Mouse (Mus musculus): Measurements from ENCODE around the gene S100a3. TPM values are rescaled to one million over a fixed set of nuclear protein-coding genes. Genes with fewer than 3 reads are reported as not detected.

The S100a3 gene
- polyA plus RNA-seq, 1 experiment from 2014 or later, result not detected

DNA sequence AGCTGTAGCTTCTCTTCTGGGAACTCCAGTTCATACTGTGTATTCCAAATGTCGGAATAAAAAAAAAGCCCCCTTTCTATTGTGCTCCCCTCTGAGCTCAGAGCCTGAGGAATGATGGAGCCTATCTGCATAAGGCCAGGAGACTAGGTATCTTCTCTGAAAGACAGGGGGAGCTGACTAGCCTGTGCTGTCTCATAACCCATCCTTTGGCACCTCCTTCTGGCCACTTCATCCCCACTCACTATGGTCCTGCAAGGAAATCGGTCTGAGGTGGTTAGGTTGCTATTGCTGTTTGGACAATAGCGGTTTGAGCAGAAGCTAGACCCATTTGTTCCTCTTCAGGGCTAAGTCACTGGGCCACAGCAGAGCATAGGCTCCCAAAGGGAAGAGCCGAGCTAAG lies 67.4 kb downstream of the S100a3 start:
- peaks cover 9% of the 10 kb centered on the region; the same call in 1 of the 2 replicates for H3K4me1 ChIP-seq (replicated peaks; ENCODE audit: control insufficient read depth, insufficient read depth, low read length)

DNA sequence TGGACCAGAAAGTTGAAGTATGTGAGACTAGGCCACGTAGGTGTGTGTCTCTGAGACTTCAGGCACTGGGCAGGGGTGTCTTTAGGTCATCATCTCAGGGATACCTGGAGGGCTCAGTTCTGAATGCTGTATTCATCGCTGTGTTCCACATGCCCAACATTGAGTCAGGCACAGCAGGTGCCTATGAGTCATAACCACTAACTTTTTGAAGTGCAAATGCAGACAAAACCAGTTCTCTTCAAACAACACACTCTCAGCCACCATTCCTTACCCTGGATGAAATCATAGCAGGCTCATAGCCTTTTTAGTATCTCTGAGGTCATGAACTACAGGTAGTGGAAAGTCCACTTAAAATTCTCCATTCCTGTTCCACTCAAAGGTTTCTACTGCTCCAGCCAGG lies 68.9 kb downstream of the S100a3 start:
- WGBS, result 74% methylated on average over 2 of the region's 2 CpGs
- no peak for ATAC-seq (replicated peaks; ENCODE audit: low FRiP score)
- Histone ChIP-seq H3K9ac (ENCODE audit: low read length) (no peak overlapping the region), H3K27me3 (ENCODE audit: control insufficient read depth, insufficient read depth, low read length) (no peaks in the 10 kb centered on the region), H3K9me3 (ENCODE audit: control insufficient read depth, low read length) (no peaks in the 10 kb centered on the region), H3K27ac (ENCODE audit: low read depth, low read length) (no peak overlapping the region), H3K4me2 (ENCODE audit: low read depth, low read length, severe bottlenecking) (no peak overlapping the region), H3K4me3 (ENCODE audit: low read depth, low read length) (no peak overlapping the region), H3K4me1 (replicated peaks; ENCODE audit: control insufficient read depth, insufficient read depth, low read length) (no peaks in the 10 kb centered on the region; the same call in 1 of the 2 replicates), H3K36me3 (ENCODE audit: control insufficient read depth, insufficient read depth, low read length) (no peaks in the 10 kb centered on the region)
- peak; percentile 26 for DNase-seq (ENCODE audit: low spot score)

More for the DNA sequence above, 67.4 kb downstream of the S100a3 start:
- Histone ChIP-seq H3K9me3 (ENCODE audit: control insufficient read depth, low read length) (no peaks in the 10 kb centered on the region), H3K36me3 (ENCODE audit: control insufficient read depth, insufficient read depth, low read length) (no peaks in the 10 kb centered on the region), H3K4me2 (ENCODE audit: low read depth, low read length, severe bottlenecking) (no peak overlapping the region), H3K9ac (ENCODE audit: low read length) (no peak overlapping the region), H3K27ac (ENCODE audit: low read depth, low read length) (no peak overlapping the region), H3K27me3 (ENCODE audit: control insufficient read depth, insufficient read depth, low read length) (no peaks in the 10 kb centered on the region), H3K4me3 (ENCODE audit: low read depth, low read length) (no peak overlapping the region)
- ATAC-seq (replicated peaks; ENCODE audit: low FRiP score) (no peak), DNase-seq (ENCODE audit: low spot score) (peak; percentile 19)
- 67% methylated on average over 4 of the region's 4 CpGs for WGBS

DNA sequence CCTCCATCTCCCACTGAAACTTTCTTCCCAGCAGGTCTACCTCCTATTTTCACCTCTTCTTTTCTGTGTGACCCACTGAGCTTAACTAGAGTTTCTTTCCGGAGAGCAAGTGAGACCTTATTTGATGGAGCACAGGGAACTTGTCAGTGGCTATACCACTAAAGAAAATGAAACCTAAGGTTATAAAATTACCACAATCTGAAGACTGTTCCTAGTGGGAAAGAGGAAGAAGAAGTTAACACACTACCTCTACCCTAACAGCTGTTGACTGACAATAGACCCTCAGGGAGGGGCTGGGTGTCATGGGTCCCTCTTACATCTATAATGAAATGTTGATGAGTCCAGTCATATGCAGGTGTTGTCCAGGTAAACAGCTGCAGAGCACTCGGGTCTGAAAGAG lies 71.6 kb downstream of the S100a3 start:
- Histone ChIP-seq H3K27ac (ENCODE audit: low read depth, low read length) (no peak overlapping the region), H3K4me2 (ENCODE audit: low read depth, low read length, severe bottlenecking) (no peak overlapping the region), H3K9ac (ENCODE audit: low read length) (no peak overlapping the region), H3K4me1 (replicated peaks; ENCODE audit: control insufficient read depth, insufficient read depth, low read length) (no peaks in the 10 kb centered on the region), H3K4me3 (ENCODE audit: low read depth, low read length) (no peak overlapping the region), H3K27me3 (ENCODE audit: control insufficient read depth, insufficient read depth, low read length) (no peaks in the 10 kb centered on the region), H3K9me3 (ENCODE audit: control insufficient read depth, low read length) (no peaks in the 10 kb centered on the region), H3K36me3 (ENCODE audit: control insufficient read depth, insufficient read depth, low read length) (no peaks in the 10 kb centered on the region)
- ATAC-seq (replicated peaks; ENCODE audit: low FRiP score) (no peak), DNase-seq (ENCODE audit: low spot score) (peak; percentile 6)
- whole genome bisulfite sequencing, result 79% methylated on average over 2 of the region's 2 CpGs

DNA sequence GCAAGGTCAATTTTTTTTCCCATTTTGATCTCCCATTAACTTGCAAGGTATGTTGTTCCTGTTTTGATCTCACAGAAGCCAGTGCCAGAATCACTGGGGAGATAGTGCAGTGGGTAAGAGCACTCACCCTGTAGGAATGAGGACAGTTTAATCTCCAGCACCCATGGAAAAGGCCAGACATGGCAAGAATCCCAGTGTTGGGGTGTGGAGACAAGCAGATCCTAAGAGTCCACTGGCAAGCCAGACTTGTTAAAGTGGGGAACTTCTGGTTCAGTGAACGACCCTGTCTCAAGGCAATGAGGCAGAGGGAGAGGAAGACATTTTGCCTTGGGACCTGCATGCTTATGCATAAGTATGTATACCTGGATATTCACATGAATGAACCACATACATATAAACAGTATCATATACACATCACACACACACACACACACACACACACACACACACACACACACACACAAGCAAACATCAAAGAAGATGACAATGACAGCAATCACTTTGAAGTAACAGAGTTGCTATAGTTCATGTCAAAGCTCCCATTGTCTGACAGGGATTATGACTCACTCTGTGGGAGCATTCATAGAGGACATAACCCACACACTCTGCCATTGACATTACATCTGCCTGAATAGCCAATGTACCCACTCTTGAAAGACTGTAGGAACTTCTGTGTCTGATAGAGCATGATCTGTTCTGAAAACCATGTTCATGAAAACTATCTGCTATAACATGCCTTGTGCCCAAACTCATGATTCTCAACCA lies 78.3 kb downstream of the S100a3 start:
- Histone ChIP-seq H3K27me3 (ENCODE audit: control insufficient read depth, insufficient read depth, low read length) (no peaks in the 10 kb centered on the region), H3K9ac (ENCODE audit: low read length) (no peak overlapping the region), H3K4me3 (ENCODE audit: low read depth, low read length) (no peak overlapping the region), H3K4me1 (replicated peaks; ENCODE audit: control insufficient read depth, insufficient read depth, low read length) (no peaks in the 10 kb centered on the region), H3K4me2 (ENCODE audit: low read depth, low read length, severe bottlenecking) (no peak overlapping the region), H3K36me3 (ENCODE audit: control insufficient read depth, insufficient read depth, low read length) (no peaks in the 10 kb centered on the region), H3K27ac (ENCODE audit: low read depth, low read length) (no peak overlapping the region), H3K9me3 (ENCODE audit: control insufficient read depth, low read length) (no peaks in the 10 kb centered on the region)
- ATAC-seq (replicated peaks; ENCODE audit: low FRiP score), result no peak
- WGBS, result 62% methylated on average over 1 of the region's 1 CpGs
- DNase-seq (ENCODE audit: low spot score), result no peak

DNA sequence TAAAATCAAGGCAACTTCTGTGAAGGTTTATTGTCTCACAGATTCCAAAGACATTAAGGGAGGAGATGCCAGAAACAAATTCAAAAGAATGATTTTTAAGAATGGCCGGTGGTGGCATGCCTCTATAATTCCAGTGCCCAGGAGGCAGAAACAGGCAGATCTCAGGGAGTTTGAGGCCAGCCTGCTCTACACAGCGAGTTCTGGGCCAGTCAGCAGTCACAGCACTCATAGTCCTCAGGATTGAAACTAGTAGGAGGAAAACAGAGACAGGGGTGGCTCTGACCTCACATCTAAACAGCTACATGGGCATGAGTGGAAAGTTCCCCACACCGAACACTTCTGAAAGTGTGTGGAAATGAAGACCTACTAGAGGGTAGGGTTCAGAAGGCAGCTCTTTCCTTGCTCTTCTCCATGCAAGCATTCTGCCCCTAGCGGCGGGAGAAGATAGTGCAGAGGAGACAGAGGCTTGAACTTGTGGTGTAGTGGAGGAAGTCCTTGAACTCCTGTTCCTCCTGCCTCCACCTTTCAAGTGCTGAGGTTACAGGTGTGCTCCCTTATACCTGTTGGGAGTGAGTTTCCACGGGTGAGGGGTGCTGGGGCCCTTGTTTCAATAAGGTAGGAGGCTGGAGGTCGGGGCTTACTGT lies 79.3 kb downstream of the S100a3 start:
- Histone ChIP-seq H3K36me3 (ENCODE audit: control insufficient read depth, insufficient read depth, low read length) (no peaks in the 10 kb centered on the region), H3K9ac (ENCODE audit: low read length) (no peak overlapping the region), H3K27ac (ENCODE audit: low read depth, low read length) (no peak overlapping the region), H3K4me3 (ENCODE audit: low read depth, low read length) (no peak overlapping the region), H3K4me2 (ENCODE audit: low read depth, low read length, severe bottlenecking) (no peak overlapping the region), H3K9me3 (ENCODE audit: control insufficient read depth, low read length) (no peaks in the 10 kb centered on the region), H3K4me1 (replicated peaks; ENCODE audit: control insufficient read depth, insufficient read depth, low read length) (no peaks in the 10 kb centered on the region), H3K27me3 (ENCODE audit: control insufficient read depth, insufficient read depth, low read length) (no peaks in the 10 kb centered on the region)
- 52% methylated on average over 7 of the region's 7 CpGs for WGBS
- ATAC-seq (replicated peaks; ENCODE audit: low FRiP score) (0 out of 2 replicates have a peak, but pooled peaks have one; percentile 21), DNase-seq (ENCODE audit: low spot score) (peak; percentile 70)

DNA sequence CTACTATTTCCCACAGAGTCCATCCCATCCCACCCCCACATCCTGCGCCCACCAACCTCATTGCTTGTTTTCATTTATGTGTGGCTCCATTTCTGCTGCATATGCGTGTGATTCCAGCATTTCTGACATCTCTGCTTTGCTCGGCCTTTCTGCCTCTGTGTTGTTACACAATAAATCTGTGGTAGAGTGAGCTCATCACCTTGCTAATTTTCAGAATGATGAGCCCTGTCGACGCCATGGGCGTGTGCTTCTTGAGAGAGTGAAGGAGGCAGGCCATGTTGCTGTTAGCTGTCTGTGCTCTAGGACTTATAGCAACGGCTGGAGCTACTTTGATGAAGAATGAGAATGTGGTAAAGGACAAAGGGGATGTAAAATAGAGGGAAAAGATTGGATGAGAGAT lies 80.6 kb downstream of the S100a3 start:
- ATAC-seq (replicated peaks; ENCODE audit: low FRiP score) (no peak), DNase-seq (ENCODE audit: low spot score) (no peak)
- Histone ChIP-seq H3K4me1 (replicated peaks; ENCODE audit: control insufficient read depth, insufficient read depth, low read length) (no peaks in the 10 kb centered on the region), H3K36me3 (ENCODE audit: control insufficient read depth, insufficient read depth, low read length) (no peaks in the 10 kb centered on the region), H3K4me2 (ENCODE audit: low read depth, low read length, severe bottlenecking) (no peak overlapping the region), H3K27me3 (ENCODE audit: control insufficient read depth, insufficient read depth, low read length) (no peaks in the 10 kb centered on the region), H3K9ac (ENCODE audit: low read length) (no peak overlapping the region), H3K4me3 (ENCODE audit: low read depth, low read length) (no peak overlapping the region), H3K9me3 (ENCODE audit: control insufficient read depth, low read length) (no peaks in the 10 kb centered on the region), H3K27ac (ENCODE audit: low read depth, low read length) (no peak overlapping the region)
- WGBS, result 87% methylated on average over 7 of the region's 7 CpGs

DNA sequence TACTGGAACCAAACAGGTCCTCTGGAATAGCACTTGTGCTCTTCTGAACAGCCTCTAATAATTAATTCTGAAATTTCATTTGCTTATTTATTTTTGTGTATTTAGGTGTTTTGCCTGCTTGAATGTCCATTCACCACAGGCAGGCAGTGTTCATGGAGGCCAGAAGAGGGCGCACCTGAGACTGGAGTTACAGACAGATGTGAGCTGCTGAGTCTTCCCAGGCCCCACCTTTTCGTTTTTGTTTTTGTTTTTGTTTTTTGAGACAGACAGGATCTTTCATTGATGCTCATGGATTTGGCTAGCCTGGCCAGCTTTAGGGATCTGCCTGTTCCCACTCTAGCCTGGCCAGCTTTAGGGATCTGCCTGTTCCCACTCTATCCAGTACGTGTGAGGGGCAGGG lies 83.8 kb downstream of the S100a3 start:
- no peak overlapping the region for H3K4me2 ChIP-seq (ENCODE audit: low read depth, low read length, severe bottlenecking)
- no peak overlapping the region for H3K9ac ChIP-seq (ENCODE audit: low read length)
- WGBS, result 56% methylated on average over 3 of the region's 3 CpGs
- ATAC-seq (replicated peaks; ENCODE audit: low FRiP score), result no peak
- H3K9me3 ChIP-seq (ENCODE audit: control insufficient read depth, low read length), result no peaks in the 10 kb centered on the region
- H3K4me3 ChIP-seq (ENCODE audit: low read depth, low read length), result no peak overlapping the region
- H3K27ac ChIP-seq (ENCODE audit: low read depth, low read length), result no peak overlapping the region
- no peaks in the 10 kb centered on the region for H3K36me3 ChIP-seq (ENCODE audit: control insufficient read depth, insufficient read depth, low read length)
- H3K4me1 ChIP-seq (replicated peaks; ENCODE audit: control insufficient read depth, insufficient read depth, low read length), result no peaks in the 10 kb centered on the region
- no peaks in the 10 kb centered on the region for H3K27me3 ChIP-seq (ENCODE audit: control insufficient read depth, insufficient read depth, low read length)
- peak; percentile 59 for DNase-seq (ENCODE audit: low spot score)

DNA sequence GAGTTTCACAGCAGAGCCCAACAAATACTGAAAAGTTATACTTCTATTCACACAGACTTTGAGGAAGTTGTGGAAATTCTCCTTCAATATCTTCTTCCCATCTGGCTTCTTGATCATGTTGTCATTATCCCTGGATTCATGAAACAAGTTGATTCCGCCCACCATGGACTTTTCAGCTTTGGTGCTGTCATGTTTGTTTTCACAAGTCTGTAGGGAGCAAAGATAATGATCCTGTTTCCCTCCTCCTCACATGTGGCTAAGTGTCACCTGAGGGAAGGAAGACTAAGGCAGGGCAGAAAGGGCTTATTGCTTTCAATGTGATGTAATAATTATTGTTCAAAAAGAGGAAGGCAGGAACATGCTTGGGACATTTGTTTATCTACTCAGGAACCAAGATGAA lies 86.9 kb downstream of the S100a3 start:
- Histone ChIP-seq H3K4me2 (ENCODE audit: low read depth, low read length, severe bottlenecking) (no peak overlapping the region), H3K4me1 (replicated peaks; ENCODE audit: control insufficient read depth, insufficient read depth, low read length) (no peaks in the 10 kb centered on the region), H3K27me3 (ENCODE audit: control insufficient read depth, insufficient read depth, low read length) (no peaks in the 10 kb centered on the region), H3K36me3 (ENCODE audit: control insufficient read depth, insufficient read depth, low read length) (no peaks in the 10 kb centered on the region), H3K9ac (ENCODE audit: low read length) (no peak overlapping the region), H3K4me3 (ENCODE audit: low read depth, low read length) (no peak overlapping the region), H3K27ac (ENCODE audit: low read depth, low read length) (no peak overlapping the region), H3K9me3 (ENCODE audit: control insufficient read depth, low read length) (no peaks in the 10 kb centered on the region)
- DNase-seq (ENCODE audit: low spot score) (no peak), ATAC-seq (replicated peaks; ENCODE audit: low FRiP score) (no peak)
- WGBS, result 92% methylated on average over 1 of the region's 1 CpGs

DNA sequence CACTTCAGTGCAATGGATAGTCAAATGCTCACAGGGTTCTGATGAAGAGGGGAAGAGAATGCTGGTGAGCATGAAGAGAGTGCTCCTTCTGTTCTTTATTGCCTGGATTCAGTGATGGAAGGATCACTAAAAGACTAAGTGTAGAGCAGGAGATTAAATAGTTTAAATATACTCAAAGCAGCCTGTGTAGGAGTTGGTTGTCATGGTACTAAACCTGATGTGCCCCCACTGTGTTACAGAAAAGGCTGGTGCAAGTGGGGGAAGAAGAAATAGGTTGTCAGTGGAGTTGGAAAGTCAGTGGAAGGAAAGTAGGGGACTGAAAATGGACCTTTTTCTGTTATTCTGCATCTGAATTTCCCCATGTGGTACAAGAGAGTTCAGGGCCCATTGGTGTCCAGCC lies 88.6 kb downstream of the S100a3 start:
- no peak for DNase-seq (ENCODE audit: low spot score)
- H3K27me3 ChIP-seq (ENCODE audit: control insufficient read depth, insufficient read depth, low read length), result no peaks in the 10 kb centered on the region
- H3K27ac ChIP-seq (ENCODE audit: low read depth, low read length), result no peak overlapping the region
- no peaks in the 10 kb centered on the region for H3K36me3 ChIP-seq (ENCODE audit: control insufficient read depth, insufficient read depth, low read length)
- no peak overlapping the region for H3K4me2 ChIP-seq (ENCODE audit: low read depth, low read length, severe bottlenecking)
- H3K4me3 ChIP-seq (ENCODE audit: low read depth, low read length), result no peak overlapping the region
- no peaks in the 10 kb centered on the region for H3K9me3 ChIP-seq (ENCODE audit: control insufficient read depth, low read length)
- no peaks in the 10 kb centered on the region for H3K4me1 ChIP-seq (replicated peaks; ENCODE audit: control insufficient read depth, insufficient read depth, low read length)
- no peak overlapping the region for H3K9ac ChIP-seq (ENCODE audit: low read length)
- ATAC-seq (replicated peaks; ENCODE audit: low FRiP score), result no peak

All from forebrain, embryonic 11.5 days (tissue).